Mouse (Mus musculus) gonadal fat pad, adult 2 months (tissue): ENCODE results near the gene Stpg3. TPM values are rescaled to one million over a fixed set of nuclear protein-coding genes. Genes with fewer than 3 reads are reported as not detected.

Experiments
- polyA plus RNA-seq: library from polyadenylated mRNA; depleted of rRNA; stranded (reverse); fragments of >200 nt; gene quantifications from 2 replicates; pipeline ENCODE4 v1.2.3, GENCODE M21; 2012; rRNA removed

Stpg3 gene
- polyA plus RNA-seq, 1 experiment = 0.74 TPM

Other genes starting within 250 kb of the Stpg3 start
- gene Mrpl41, start 239.5 kb downstream of the Stpg3 start, polyA plus RNA-seq = 67.2 and 81.6 TPM in 2 replicates
- 17.3 and 20.7 TPM in 2 replicates for gene Pnpla7, start 238.6 kb downstream of the Stpg3 start, polyA plus RNA-seq
- gene Nsmf, start 160.3 kb downstream of the Stpg3 start, polyA plus RNA-seq = 272 and 279 TPM in 2 replicates
- gene Entpd8, start 134.3 kb downstream of the Stpg3 start, polyA plus RNA-seq = 1.8 and 2.3 TPM in 2 replicates
- gene Noxa1, start 119.5 kb downstream of the Stpg3 start, polyA plus RNA-seq = 0.30 and 0.34 TPM in 2 replicates
- gene Nrarp, start 33.9 kb downstream of the Stpg3 start, polyA plus RNA-seq = 16.6 and 20.4 TPM in 2 replicates
- gene Tor4a, start 17.8 kb downstream of the Stpg3 start, polyA plus RNA-seq = 41.2 and 42.5 TPM in 2 replicates
- 57.5 and 77.6 TPM in 2 replicates for gene Nelfb, start 3.1 kb downstream of the Stpg3 start, polyA plus RNA-seq
- 1.8 and 3.4 TPM in 2 replicates for gene Fam166a, start 4.1 kb upstream of the Stpg3 start, polyA plus RNA-seq
- gene Tubb4b, start 10.1 kb upstream of the Stpg3 start, polyA plus RNA-seq = 468 and 584 TPM in 2 replicates
- gene Slc34a3, start 19.7 kb upstream of the Stpg3 start, polyA plus RNA-seq = not detected in 2 replicates
- gene Rnf224, start 22.1 kb upstream of the Stpg3 start, polyA plus RNA-seq = 0.04 and 0.09 TPM in 2 replicates
- 9.0 and 13.9 TPM in 2 replicates for gene Rnf208, start 27.6 kb upstream of the Stpg3 start, polyA plus RNA-seq
- 0.19 and 0.59 TPM in 2 replicates for gene Cysrt1, start 27.8 kb upstream of the Stpg3 start, polyA plus RNA-seq
- 23.2 and 23.7 TPM in 2 replicates for gene AL732309.1, start 32.2 kb upstream of the Stpg3 start, polyA plus RNA-seq
- 63.3 and 66.2 TPM in 2 replicates for gene Tmem203, start 40.8 kb upstream of the Stpg3 start, polyA plus RNA-seq
- 11.4 and 20.5 TPM in 2 replicates for gene Tprn, start 48.0 kb upstream of the Stpg3 start, polyA plus RNA-seq
- gene Ssna1, start 57.8 kb upstream of the Stpg3 start, polyA plus RNA-seq = 44.6 and 56.3 TPM in 2 replicates
- 119 and 122 TPM in 2 replicates for gene Anapc2, start 57.8 kb upstream of the Stpg3 start, polyA plus RNA-seq
- gene Tmem210, start 73.5 kb upstream of the Stpg3 start, polyA plus RNA-seq = 1.4 and 2.0 TPM in 2 replicates
- 5.1 and 7.0 TPM in 2 replicates for gene Lrrc26, start 75.3 kb upstream of the Stpg3 start, polyA plus RNA-seq
- 0.12 and 0.15 TPM in 2 replicates for gene Grin1, start 104.5 kb upstream of the Stpg3 start, polyA plus RNA-seq
- gene Man1b1, start 117.7 kb upstream of the Stpg3 start, polyA plus RNA-seq = 11.2 and 25.1 TPM in 2 replicates
- gene Dpp7, start 141.7 kb upstream of the Stpg3 start, polyA plus RNA-seq = 18.1 and 28.0 TPM in 2 replicates
- gene Uap1l1, start 151.0 kb upstream of the Stpg3 start, polyA plus RNA-seq = 38.0 and 38.6 TPM in 2 replicates
- 3.0 and 4.3 TPM in 2 replicates for gene Sapcd2, start 157.7 kb upstream of the Stpg3 start, polyA plus RNA-seq
- gene Entpd2, start 181.2 kb upstream of the Stpg3 start, polyA plus RNA-seq = 64.7 and 75.2 TPM in 2 replicates
- gene Npdc1, start 184.7 kb upstream of the Stpg3 start, polyA plus RNA-seq = 140 and 154 TPM in 2 replicates
- 0.47 and 0.57 TPM in 2 replicates for gene Fut7, start 208.6 kb upstream of the Stpg3 start, polyA plus RNA-seq
- gene Abca2, start 214.1 kb upstream of the Stpg3 start, polyA plus RNA-seq = 187 and 437 TPM in 2 replicates
- 103 and 188 TPM in 2 replicates for gene Clic3, start 242.2 kb upstream of the Stpg3 start, polyA plus RNA-seq
- gene Paxx, start 246.5 kb upstream of the Stpg3 start, polyA plus RNA-seq = 124 and 139 TPM in 2 replicates